In the genomic region with DNA sequence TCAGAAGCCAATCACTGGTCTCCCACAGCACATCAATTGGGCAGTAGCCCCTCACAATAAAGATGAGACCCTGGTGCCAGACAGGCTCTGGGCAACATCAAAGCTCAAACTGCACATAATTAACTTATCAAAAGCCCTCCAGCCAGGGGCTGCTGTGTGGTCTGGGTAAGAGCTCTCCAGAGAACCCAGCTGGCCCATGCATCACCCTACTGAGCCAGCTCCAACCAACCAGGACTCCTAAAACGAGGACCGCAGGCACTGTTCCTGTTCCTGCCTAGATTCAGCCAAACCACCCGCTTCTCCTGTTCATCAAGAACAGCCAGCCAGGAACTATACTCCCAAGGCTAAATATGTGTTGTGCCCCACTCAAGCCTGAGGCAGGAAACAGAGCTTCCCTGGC, we compare ENCODE assay signal across 13 mouse cellular contexts.
"Had no signal": no experiment of that assay in that cellular context is flagged by ENCODE, and none has a peak within 500 bp of the region (broad histone marks: within the 10 kb centered on the region; RNA-seq: fewer than 3 reads in every experiment).

No protein-coding gene starts in this region.

- H3K27ac ChIP-seq: limb, embryonic 15.5 days; liver, embryonic 12.5 days; midbrain, embryonic 10.5 days; neural tube, embryonic 15.5 days; stomach, postnatal 0 days had no signal

- H3K27me3 ChIP-seq: limb, embryonic 15.5 days; liver, embryonic 12.5 days; neural tube, embryonic 15.5 days had no signal

- H3K4me1 ChIP-seq: liver, embryonic 12.5 days; midbrain, embryonic 10.5 days had no signal

- H3K9me3 ChIP-seq: limb, embryonic 15.5 days; liver, embryonic 12.5 days; midbrain, embryonic 10.5 days; neural tube, embryonic 15.5 days had no signal

- DNase-seq: kidney, adult 8-10 months; kidney, postnatal 25 days; lung, embryonic 14.5 days; lung, postnatal 10 days; lung, postnatal 4 days; thymus, adult 2 months; thymus, postnatal 36 days had no signal

- H3K4me3 ChIP-seq: limb, embryonic 15.5 days; liver, embryonic 12.5 days; midbrain, embryonic 10.5 days; myocyte; neural tube, embryonic 15.5 days had no signal

- H3K36me3 ChIP-seq: liver, embryonic 12.5 days; neural tube, embryonic 15.5 days had no signal
